Mouse (Mus musculus): ENCODE data around the gene Pttg1ip. TPM values are rescaled to one million over a fixed set of nuclear protein-coding genes. Genes with fewer than 3 reads are reported as not detected.

Pttg1ip gene
- polyA plus RNA-seq, 2 experiments, result 117 to 138 TPM

DNA sequence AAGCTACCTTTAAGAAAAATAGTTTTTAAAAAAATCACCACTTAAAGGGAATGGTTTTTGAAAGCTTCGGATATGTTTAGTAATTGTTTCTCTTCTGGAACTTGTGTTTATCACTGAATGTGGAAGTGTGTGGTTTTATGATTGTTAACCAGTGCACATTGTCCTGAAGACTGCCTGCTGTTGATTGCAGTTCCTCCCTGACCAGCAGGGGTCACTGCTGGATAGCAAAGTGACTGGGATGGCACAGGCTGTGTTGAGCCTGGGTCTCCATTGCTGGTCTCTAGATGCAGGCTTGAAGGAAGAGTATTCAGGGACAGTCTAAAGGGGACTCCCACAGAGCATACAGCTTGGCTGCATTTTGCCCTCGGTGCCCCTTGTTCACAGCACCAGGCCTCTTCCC lies 46.0 kb downstream of the Pttg1ip start:
- DNase-seq (ENCODE audit: low spot score) (peak; percentile 66), ATAC-seq (ENCODE audit: low FRiP score, low read depth) (peak; percentile 42; the same call in 1 of the 2 replicates)
- H3K4me3 ChIP-seq (replicated peaks; ENCODE audit: low read length), result no peak overlapping the region
- no peak overlapping the region for H3K4me2 ChIP-seq (replicated peaks; ENCODE audit: low read depth, low read length, severe bottlenecking)
- H3K27ac ChIP-seq (replicated peaks; ENCODE audit: low read depth, low read length), result no peak overlapping the region
- peaks cover 12% of the 10 kb centered on the region; the same call in 1 of the 2 replicates for H3K4me1 ChIP-seq (ENCODE audit: control insufficient read depth, insufficient read depth, low read length)
- H3K27me3 ChIP-seq (ENCODE audit: control insufficient read depth, insufficient read depth, low read length), result no peaks in the 10 kb centered on the region
- TF ChIP-seq POLR2A (IDR thresholded peaks at IDR 0.05; ENCODE audit: borderline replicate concordance, extremely low read depth, insufficient read depth, insufficient read length), result no peak
- 38% methylated on average over 2 of the region's 2 CpGs for WGBS
- H3K36me3 ChIP-seq (ENCODE audit: control insufficient read depth, insufficient read depth, low read length), result peaks cover 19% of the 10 kb centered on the region
- no peaks in the 10 kb centered on the region for H3K9me3 ChIP-seq (ENCODE audit: control insufficient read depth, low read length)
- H3K9ac ChIP-seq (ENCODE audit: low read depth, low read length, severe bottlenecking), result no peak overlapping the region

DNA sequence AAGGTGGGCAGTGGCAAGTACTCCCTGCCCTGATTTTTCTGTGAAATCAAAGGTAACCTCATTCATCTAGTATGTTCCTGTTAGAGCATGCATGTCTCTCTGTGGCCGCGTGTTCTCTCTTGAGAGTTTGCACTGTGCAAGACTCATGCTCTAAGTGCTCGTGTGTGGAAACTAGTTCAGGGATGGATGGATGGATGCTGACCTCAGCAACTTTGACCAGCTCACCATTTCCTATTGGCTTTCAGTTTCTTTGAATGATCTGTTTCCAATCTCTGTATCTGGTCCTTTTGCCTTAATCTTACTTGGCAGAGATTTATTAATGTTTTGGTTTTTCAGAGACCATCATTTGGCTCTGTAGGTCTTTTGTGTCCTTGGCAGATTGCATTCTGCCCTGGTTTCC lies 47.6 kb downstream of the Pttg1ip start:
- Histone ChIP-seq H3K9ac (ENCODE audit: low read depth, low read length, severe bottlenecking) (no peak overlapping the region), H3K27ac (replicated peaks; ENCODE audit: low read depth, low read length) (no peak overlapping the region), H3K36me3 (ENCODE audit: control insufficient read depth, insufficient read depth, low read length) (peaks cover 35% of the 10 kb centered on the region), H3K27me3 (ENCODE audit: control insufficient read depth, insufficient read depth, low read length) (no peaks in the 10 kb centered on the region), H3K9me3 (ENCODE audit: control insufficient read depth, low read length) (no peaks in the 10 kb centered on the region), H3K4me3 (replicated peaks; ENCODE audit: low read length) (no peak overlapping the region), H3K4me1 (ENCODE audit: control insufficient read depth, insufficient read depth, low read length) (peaks cover 2% of the 10 kb centered on the region; the same call in 1 of the 2 replicates), H3K4me2 (replicated peaks; ENCODE audit: low read depth, low read length, severe bottlenecking) (no peak overlapping the region)
- 87% methylated on average over 3 of the region's 3 CpGs for WGBS
- DNase-seq (ENCODE audit: low spot score) (no peak), ATAC-seq (ENCODE audit: low FRiP score, low read depth) (no peak)
- TF ChIP-seq POLR2A (IDR thresholded peaks at IDR 0.05; ENCODE audit: borderline replicate concordance, extremely low read depth, insufficient read depth, insufficient read length), result no peak

DNA sequence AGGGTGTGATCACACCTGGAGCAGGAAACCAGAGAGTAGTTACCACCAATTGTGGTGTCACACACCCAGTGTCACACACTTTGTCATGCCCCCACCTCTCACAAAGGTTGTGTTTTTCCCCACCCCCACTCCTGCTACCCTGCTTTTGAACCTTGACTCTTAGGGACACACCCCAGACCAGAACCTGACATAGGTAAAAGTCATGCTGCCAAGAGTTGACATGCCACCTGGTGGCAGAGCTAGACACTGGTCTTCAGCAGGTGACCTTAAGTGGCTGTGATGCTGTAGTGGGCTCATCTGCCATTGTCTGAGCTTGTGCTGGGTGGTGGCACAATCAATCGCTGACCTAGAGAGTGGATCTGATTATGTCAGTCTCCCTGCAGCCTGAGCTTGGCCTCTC lies 48.5 kb downstream of the Pttg1ip start:
- no peak overlapping the region for H3K4me2 ChIP-seq (replicated peaks; ENCODE audit: low read depth, low read length, severe bottlenecking)
- no peaks in the 10 kb centered on the region for H3K4me1 ChIP-seq (ENCODE audit: control insufficient read depth, insufficient read depth, low read length)
- ATAC-seq (ENCODE audit: low FRiP score, low read depth) (no peak), DNase-seq (ENCODE audit: low spot score) (no peak)
- no peaks in the 10 kb centered on the region for H3K27me3 ChIP-seq (ENCODE audit: control insufficient read depth, insufficient read depth, low read length)
- no peak for TF ChIP-seq POLR2A (IDR thresholded peaks at IDR 0.05; ENCODE audit: borderline replicate concordance, extremely low read depth, insufficient read depth, insufficient read length)
- H3K9ac ChIP-seq (ENCODE audit: low read depth, low read length, severe bottlenecking), result no peak overlapping the region
- H3K27ac ChIP-seq (replicated peaks; ENCODE audit: low read depth, low read length), result no peak overlapping the region
- peaks cover 37% of the 10 kb centered on the region for H3K36me3 ChIP-seq (ENCODE audit: control insufficient read depth, insufficient read depth, low read length)
- no peaks in the 10 kb centered on the region for H3K9me3 ChIP-seq (ENCODE audit: control insufficient read depth, low read length)
- no peak overlapping the region for H3K4me3 ChIP-seq (replicated peaks; ENCODE audit: low read length)
- WGBS, result 88% methylated on average over 1 of the region's 1 CpGs

DNA sequence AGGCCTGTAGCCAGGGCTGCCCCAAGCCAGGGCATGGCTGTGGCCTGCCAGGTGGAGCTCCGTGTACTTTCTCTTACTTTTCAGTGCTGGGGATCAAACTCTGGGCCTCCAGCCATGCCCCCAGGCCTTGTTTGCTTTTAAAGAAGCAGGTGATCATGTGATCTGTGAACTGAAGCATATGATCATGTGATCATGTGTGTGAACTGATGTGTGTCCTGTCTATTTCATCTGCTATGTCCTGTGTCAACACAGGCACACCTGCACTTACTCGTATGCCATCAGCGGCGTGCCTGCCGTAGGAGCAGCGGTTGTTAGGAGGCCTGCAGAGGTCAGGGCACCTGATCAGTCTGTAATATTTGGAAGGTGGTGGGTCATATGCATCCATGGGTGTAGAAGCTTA lies 52.5 kb downstream of the Pttg1ip start:
- Histone ChIP-seq H3K4me1 (ENCODE audit: control insufficient read depth, insufficient read depth, low read length) (no peaks in the 10 kb centered on the region), H3K27ac (replicated peaks; ENCODE audit: low read depth, low read length) (no peak overlapping the region), H3K9ac (ENCODE audit: low read depth, low read length, severe bottlenecking) (no peak overlapping the region), H3K4me3 (replicated peaks; ENCODE audit: low read length) (no peak overlapping the region), H3K27me3 (ENCODE audit: control insufficient read depth, insufficient read depth, low read length) (no peaks in the 10 kb centered on the region), H3K36me3 (ENCODE audit: control insufficient read depth, insufficient read depth, low read length) (peaks cover 67% of the 10 kb centered on the region), H3K9me3 (ENCODE audit: control insufficient read depth, low read length) (no peaks in the 10 kb centered on the region), H3K4me2 (replicated peaks; ENCODE audit: low read depth, low read length, severe bottlenecking) (no peak overlapping the region)
- WGBS, result 87% methylated on average over 6 of the region's 6 CpGs
- no peak for TF ChIP-seq POLR2A (IDR thresholded peaks at IDR 0.05; ENCODE audit: borderline replicate concordance, extremely low read depth, insufficient read depth, insufficient read length)
- DNase-seq (ENCODE audit: low spot score) (no peak), ATAC-seq (ENCODE audit: low FRiP score, low read depth) (no peak)

DNA sequence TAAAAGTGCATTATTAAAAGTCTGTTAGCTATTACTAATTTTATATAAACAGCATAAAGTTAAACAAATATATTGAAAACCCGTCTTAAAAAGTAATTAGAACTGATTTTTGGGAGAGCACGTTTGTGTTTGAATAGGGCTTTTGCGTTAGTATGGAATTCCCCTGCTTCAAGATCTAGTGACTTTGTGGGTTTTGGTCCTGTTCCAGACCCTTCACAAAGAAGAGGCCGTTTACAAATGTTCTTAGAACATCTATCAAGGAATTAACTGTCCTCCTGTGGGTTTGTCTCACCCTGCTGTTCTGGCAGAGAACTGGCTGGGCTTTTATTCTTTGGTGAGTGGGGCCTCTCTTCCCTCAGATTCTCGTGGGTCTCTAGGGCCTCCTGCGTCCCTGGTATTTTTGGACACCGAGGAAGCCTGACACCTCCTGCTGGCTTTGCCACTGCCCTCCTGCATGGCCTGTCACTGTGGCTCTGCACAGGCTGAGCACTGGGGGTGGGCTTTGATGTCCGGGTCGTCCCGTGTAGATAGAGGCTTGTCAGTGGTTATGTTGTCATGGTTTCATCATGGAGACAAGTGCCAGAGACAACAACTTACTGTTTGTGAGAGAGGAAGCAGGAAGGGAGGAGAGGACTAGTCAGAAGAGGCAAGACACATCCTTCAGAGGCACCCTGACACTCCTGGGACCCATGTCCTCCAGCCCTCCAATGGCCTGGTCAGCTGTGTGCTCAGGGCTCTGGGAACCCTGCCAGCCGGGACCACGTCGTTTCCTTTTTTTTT lies 53.1 kb downstream of the Pttg1ip start:
- TF ChIP-seq POLR2A (IDR thresholded peaks at IDR 0.05; ENCODE audit: borderline replicate concordance, extremely low read depth, insufficient read depth, insufficient read length), result no peak
- Histone ChIP-seq H3K27ac (replicated peaks; ENCODE audit: low read depth, low read length) (no peak overlapping the region), H3K4me2 (replicated peaks; ENCODE audit: low read depth, low read length, severe bottlenecking) (no peak overlapping the region), H3K27me3 (ENCODE audit: control insufficient read depth, insufficient read depth, low read length) (no peaks in the 10 kb centered on the region), H3K4me3 (replicated peaks; ENCODE audit: low read length) (no peak overlapping the region), H3K9ac (ENCODE audit: low read depth, low read length, severe bottlenecking) (no peak overlapping the region), H3K4me1 (ENCODE audit: control insufficient read depth, insufficient read depth, low read length) (no peaks in the 10 kb centered on the region), H3K9me3 (ENCODE audit: control insufficient read depth, low read length) (no peaks in the 10 kb centered on the region), H3K36me3 (ENCODE audit: control insufficient read depth, insufficient read depth, low read length) (peaks cover 70% of the 10 kb centered on the region)
- 69% methylated on average over 13 of the region's 13 CpGs for WGBS
- no peak for ATAC-seq (ENCODE audit: low FRiP score, low read depth)
- DNase-seq (ENCODE audit: low spot score), result no peak

Measured in limb, embryonic 14.5 days (tissue).